Mouse (Mus musculus) bone marrow macrophage, adult 2 months (primary cell): ENCODE data around the gene Lin7c.

Experiments
- CTCF ChIP-seq: IDR thresholded peaks from 2 replicates; pipeline ENCODE4 v1.5.1; 2012; ENCODE audit warnings: low read depth, mild to moderate bottlenecking, low read length, moderate library complexity
- POLR2A ChIP-seq: IDR thresholded peaks from 2 replicates; pipeline ENCODE4 v1.6.1; 2012; ENCODE audit warnings: mild to moderate bottlenecking, low read depth, low read length, borderline replicate concordance

- TF ChIP-seq CTCF: no peak
- TF ChIP-seq POLR2A: no peak
Measured at GRCm38 (mm10) chr2:109890597-109890996, at the start of gene Lin7c.
